Mouse (Mus musculus) regulatory T cell (primary cell): Measurements from ENCODE around the gene Yars.

Source experiments
- in situ Hi-C: fragments of 300-600 bp; cut with MboI, MseI; formaldehyde crosslinking; loops from one replicate; pipeline ENCODE4 v1.15.1; 2025; ENCODE audit warnings: high pct_unique_total_duplicates

Gene Yars

DNA sequence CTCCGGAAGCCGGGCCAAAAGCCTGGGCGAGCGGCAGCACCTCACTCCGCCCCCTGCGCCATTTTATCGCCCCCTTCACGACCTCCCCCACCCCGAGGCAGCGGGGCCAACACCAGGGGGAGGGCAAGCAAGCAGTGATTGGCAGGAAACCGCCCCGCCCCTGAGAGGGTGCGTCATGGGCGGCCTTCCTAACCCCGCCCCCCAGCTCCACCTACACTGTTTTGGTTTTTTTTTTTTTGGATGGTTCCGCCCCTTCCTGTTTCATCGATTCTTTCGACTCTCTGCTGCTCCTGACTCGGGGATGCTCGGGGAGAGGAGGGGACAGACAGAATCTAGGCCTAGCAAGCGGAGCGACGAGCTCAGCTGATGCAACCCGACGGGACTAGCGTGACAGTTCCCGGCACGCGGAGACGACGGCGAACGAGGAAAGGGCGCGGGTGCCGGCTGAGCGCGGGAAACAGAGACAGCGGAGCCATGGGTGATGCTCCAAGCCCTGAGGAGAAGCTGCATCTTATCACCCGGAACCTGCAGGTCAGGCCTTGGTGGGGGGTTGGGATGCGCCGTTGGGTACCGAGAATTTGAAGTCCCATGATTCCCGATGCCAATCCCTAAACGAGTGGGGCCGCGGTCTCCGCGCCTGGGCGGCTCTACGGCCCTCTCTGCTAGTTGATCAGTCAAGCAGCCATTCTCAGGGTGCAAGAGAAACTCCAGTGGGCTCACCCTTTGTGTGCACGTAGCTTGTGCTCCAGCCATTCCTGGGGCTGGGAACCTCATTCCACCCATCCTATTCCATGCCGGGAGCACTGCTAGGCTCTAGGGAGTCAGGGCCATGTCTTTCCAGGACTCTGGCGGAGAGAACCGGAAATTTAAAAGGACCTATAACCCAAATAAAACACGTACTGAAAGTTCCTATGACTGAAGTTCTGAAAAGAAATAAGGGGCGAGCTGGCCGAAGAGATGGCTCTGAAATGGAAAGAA is at the start of gene Yars, which contains the start of gene S100pbp:
Yars (plus strand) TSS at position 219 of the 978 bp plus-strand sequence.
S100pbp (minus strand) TSS at position 186 of the 978 bp plus-strand sequence.
- in situ Hi-C loops: no loop called here

DNA sequence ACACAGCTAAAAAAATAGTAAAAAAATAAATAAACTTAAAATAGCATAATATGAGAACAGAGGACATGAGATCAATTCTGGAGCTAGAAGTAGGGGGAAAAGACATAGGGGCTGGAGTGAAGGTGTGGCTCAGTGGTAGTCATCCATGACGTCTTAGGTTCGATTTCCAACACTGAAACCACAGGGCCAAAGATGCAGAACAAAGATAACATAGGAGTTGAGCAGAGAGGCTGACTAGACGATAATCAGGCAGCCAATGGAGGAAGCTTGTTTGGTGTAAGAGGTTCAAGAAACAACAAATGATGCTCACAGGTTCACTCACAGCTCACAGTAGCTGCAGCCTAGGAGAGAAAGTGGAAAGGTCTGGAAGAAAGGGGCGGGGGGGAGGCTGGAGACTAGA is 48.8 kb upstream of the Yars start:
- in situ Hi-C loops: loop anchor here (5.0 kb wide), 1 partner anchor 281 kb away; no protein-coding TSS in a partner anchor

DNA sequence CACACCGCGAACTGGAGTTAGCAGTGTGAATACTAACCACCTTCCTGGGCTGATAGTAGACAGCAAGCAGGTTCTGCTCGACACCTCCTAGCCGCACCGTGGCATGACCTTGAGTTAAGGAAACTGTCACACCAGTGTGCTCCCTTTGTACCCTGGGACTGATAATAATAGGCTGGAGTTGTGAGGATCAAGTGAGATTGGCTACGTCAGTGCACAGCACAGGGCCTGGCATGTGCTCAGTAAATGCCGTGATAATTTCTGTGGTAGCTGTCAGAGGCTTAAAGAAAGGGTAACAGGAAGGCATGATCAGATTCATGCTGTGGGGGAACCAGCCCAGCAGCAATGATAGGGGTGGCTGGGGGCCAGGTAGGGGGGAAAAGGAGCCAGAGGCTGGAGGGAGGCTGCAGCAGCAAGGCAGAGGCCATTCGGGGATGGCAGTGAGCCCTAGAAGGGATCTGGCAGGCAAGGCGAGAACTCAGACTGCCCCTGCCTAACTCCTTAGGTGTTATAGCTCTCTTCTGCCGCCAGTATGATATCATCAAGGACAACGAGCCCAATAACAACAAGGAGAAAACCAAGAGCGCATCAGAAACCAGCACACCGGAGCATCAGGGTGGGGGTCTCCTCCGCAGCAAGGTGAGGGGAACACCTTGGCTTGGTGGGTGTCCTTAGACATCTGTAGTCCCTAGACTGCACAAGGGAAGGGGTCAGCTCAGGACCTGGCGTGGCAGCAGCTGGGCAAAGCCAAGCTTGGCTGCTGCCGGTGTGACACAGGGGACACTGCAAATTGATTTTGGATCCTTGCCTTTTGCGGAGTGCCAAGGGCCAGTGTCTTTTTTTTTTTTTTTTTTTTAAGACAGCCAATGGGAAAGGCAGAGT is 47.8 kb upstream of the Yars start:
- in situ Hi-C loops: loop anchor here (5.0 kb wide), 1 partner anchor 281 kb away; no protein-coding TSS in a partner anchor

DNA sequence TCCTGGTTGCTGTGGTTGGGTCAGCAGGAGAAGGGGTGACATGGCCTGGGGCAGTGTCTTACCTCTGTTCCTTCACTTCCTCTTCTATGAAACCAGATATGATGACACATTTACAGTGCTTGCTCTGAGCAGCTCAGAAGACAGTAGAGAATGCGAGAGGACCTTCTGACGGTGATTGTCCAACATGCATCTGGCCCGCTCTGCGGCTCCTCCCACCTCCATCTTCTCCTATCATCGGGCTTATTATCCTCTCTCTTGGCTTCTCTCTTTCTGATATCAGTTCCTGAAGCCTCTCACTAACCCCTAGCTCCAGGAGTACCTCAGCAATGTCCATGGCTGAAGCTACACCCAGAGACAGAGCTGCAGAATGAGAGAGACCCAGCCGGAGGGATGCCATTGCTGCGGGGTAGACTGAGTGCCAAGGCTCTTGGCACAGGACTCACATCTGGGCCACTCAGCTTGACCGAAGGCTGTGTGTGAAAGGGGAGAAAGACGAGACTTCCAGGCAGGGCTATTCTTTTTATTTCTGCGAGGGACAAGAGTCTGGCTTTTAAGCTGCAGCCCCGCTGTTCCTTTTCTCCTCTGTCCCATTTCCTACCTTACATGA is 47.0 kb upstream of the Yars start:
- in situ Hi-C loops: loop anchor here (5.0 kb wide), 1 partner anchor 280 kb away; no protein-coding TSS in a partner anchor

DNA sequence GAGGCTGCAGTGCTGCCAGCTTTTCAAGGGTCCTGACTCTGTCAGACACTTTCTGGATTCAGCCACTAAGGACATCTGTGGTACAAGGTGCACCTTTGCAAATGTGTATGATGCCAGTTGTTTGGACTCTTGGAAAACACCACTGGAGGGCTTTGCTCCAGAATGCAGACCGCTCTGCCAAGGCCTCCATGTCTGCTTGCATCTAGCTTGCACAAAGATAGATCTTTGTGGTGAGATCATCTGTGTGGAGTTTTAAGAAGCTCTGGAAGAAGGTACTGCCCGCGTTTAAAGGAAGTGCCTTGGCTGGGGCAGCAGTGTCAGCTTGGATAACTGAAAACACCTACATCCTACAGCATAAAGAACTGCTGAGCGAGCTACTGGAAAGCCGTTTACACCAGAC is 46.1 kb upstream of the Yars start:
- in situ Hi-C loops: loop anchor here (5.0 kb wide), 1 partner anchor 279 kb away; no protein-coding TSS in a partner anchor

DNA sequence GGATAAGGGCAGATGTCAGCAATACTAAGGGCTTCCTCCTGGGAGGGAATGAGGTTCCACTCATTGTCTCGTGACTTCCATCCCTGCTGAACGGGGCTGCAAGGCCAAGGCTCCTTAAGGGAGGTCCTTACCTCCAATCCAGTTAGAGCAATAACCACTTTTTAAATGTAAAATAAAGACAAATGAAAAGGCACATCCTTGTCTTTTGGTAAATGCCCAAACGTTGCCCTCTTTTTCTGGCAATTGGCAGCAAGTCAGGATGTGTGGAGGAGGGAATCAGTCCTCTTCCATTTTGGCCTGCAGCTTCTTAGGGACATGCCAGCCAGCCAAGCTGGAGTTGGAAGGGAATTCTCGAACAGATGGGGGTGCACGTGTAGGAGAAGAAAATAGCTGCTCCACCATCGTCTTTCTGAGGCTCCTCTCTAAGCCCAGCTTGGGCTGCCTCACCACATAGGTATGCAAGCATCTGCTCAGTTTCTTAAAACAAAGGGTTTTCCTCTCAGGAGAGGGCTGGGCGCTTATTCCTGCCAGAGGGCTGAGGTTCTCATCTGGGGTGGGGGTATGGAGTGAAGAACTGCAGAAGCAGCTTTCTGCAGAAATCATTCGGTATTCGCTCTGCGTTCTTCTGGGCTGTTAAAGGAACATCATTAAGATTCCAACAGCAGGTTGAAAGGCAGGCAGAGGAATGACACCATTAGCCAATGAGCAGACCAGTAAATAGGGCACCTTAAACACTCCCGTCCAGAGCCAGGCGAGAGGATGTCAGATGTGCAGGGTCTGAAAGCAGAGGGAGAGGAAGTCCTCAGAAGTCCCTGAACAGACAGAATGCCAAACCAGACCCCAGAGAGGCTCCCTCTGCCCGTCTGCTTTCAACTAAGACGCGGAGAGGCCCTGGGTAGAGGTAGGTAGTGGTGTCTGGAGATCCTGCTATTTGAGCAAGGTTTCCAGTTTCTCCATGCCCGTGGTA is 44.9 kb upstream of the Yars start:
- in situ Hi-C loops: loop anchor here (5.0 kb wide), 1 partner anchor 278 kb away; no protein-coding TSS in a partner anchor

DNA sequence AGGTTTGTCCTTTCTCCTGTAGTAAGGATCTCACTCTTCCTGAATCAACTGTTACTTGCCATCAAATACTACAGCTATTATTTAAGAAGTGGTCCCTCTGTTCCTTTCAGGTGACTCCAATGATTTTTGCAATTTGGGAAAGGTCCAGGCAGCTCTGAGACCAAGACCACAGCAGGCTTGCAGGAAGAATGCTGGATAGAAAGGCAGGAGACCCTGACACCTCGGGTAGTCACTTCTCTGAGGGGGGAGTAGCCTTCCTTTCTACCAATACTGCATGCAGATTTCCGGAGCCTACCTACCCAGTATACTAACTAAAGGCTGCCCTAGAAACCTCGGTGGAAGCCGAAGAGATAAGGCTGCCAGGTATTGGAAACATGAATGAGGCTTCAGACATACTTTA is 44.1 kb upstream of the Yars start:
- in situ Hi-C loops: no loop called here

DNA sequence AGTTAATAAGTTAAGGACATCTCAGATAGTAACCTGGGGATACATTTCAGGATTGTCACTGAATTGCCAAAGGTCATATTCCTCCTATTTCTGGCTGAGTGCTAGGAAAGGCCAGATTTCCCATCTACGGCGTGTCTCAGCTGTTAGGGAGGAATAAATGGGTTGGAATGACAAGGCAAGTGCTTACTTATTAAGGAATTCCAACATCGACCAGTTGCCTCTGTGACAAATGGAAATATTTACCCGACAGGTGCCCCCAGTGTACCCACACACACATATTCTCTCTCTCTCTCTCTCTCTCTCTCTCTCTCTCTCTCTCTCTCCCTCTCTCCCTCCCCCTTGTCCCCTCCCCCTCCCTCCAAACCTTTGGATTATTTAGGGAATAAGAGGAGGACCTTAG is 43.6 kb upstream of the Yars start:
- in situ Hi-C loops: no loop called here

DNA sequence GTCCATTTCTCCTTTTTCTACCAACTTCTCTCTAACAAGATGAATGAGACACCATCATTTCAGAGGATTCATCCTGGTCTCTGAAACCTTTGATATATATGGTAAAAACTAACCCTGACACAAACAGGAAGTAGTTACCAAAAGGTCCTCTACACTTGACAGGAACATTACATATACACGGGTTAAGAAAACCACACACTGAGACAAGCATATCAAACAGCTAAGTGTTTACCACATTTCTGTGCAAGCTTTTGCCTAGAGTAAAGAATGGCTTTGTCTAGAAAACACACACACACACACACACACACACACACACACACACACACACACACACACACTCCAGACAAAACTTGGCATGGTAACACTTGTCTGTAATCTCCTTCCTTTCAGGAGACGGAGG is 43.2 kb upstream of the Yars start:
- in situ Hi-C loops: no loop called here

DNA sequence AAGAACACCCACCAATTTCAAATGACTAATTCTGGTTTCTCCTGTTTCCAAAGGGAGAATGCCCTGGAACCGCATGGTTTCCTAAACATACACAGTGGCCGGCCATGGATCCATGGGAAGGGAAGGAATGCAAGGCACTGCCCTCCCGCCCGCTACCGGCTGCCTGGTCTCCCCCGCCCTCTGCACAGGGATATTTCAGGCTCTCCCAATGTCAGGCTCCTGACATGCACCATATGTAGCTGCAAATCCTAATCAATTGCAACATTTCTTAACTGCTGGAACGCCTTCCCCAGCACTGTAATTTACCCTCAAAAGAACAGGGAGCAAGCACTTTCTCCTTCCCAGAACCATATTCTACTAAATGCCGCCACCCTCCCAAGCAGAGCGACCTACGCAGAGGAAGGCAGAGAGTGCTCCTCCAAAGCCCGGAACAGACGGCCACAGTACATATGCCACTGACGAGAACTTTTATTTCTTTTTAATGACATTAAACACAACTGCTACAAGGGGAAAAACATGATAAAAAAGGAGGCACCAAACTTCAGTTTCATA is 41.9 kb upstream of the Yars start:
- in situ Hi-C loops: no loop called here

DNA sequence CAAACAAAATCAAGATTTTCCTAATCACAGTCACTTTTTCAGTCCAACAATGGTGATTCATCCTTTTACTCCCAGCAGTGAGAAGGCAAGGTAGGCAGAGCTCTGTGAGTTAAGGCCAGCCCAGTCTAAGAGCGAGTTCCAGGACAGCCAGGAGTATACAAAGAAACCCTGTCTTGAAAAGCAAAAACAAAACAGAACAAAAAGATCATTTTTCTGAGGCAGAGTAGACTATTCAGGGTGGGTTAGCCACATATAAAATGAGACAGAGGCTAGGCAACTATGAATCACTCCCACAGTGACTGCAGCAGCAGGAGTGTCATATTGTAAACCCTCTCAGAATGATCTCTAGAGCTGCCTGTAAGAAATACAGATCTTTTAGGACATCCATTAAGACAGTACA is 40.2 kb upstream of the Yars start:
- in situ Hi-C loops: no loop called here

DNA sequence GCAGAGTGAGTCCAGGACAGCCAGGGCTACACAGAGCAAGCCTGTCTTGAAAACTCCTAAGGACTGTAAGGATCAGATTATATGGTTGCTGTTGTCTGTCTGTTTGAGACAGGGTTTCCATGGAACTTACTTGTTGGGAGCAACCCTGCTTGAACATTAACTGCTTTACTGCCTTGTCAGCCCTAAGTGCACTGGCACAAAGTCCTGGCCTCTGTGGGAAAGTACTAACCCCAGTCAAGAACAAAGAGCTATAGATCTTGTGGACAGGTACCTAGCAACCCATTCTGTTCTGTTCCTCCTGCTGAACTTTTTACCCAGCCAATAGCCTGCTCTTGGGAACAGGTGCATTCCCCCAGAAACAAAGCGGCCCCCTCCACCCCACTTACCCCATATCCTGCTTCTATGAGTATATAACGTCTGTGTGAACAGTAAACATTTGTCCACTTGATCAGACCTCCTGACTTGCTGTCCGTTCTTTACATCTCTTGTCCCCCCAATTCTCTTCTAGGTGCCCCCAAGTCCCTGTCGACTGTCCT is 38.2 kb upstream of the Yars start:
- in situ Hi-C loops: no loop called here

DNA sequence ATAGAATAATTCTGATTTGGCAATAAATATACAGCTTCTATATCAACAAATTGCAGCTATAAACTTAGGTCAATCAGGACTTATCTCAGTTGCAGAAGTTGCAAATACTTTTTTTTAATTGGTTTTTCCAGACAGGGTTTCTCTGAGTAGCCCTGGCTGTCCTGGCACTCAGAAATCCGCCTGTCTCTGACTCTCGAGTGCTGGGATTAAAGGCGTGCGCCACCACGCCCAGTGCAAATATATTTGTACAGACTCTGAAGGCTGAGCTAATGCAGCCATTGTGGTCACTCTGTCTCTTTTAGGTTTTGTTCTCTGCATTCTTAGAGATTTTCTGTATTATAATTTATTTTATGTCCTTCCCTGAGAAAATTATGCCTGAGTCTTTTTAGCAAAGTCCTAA is 32.0 kb upstream of the Yars start:
- in situ Hi-C loops: no loop called here

DNA sequence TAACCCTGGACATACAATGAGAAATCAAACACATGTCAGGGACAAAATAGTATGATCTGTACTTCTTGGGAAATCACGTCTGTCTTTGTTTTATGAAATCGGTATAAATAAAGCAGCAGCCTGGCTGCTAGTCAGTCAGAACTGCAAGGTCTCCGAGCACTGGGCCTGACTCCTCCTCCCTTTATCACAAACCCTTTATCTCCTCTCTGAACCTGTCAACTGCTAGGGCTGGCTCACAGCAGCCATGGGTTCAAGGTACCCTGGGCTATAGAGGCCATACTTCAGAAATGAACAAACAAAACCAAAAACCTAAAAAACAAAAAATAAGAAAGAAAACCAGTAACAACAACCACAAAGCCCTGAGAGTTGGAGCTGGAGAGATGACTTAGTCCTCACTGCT is 31.0 kb upstream of the Yars start:
- in situ Hi-C loops: no loop called here

DNA sequence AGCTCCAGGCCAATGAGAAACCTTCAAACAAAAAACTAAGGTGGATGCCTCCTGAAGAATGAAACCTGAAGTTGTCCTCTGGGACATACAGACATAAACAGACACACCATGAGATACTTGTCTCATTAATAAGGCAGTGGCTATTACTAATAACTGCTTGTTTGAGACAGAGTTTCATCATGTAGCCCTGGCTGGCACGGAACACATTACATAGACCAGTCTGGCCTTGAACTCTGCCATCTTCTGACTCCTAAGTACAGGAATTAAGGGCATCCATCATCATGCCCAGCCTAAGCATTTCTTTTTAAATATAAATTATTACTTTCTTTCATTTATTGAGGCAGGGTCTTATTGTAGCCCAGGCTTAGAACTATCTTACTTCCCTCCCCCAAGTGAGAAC is 28.5 kb upstream of the Yars start:
- in situ Hi-C loops: no loop called here

DNA sequence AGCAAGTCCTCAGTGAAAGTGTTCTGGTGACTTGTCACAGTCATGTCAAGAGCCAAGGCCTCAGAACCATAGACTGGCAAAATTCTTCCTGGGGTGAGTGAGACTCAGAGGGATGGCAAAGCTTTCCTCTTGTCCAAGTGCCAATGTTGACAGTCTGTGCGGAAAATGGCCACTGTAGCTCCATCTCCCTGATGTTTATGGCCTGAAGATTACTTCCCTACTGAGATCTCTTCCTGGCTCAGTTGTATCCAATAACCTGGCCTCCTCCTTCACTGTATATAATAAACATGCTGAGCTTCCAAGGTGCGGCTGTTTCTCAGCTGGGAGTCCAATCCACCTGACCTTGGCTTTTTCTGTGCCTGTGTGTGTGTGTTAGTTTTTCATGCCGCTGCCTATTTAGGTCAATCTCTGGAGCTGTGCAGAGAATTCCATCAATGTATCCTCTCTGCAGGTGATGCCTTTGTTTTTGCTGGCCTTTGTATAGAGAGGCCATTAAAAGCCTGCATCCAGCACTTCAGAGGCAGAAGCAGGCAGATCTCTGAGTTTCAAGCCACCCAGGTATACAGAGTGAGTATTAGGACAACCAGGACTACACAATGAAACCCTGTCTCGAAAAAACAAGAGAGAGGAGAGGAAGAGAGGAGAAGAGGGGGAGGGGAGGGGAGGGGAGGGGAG is 27.8 kb upstream of the Yars start:
- in situ Hi-C loops: no loop called here

DNA sequence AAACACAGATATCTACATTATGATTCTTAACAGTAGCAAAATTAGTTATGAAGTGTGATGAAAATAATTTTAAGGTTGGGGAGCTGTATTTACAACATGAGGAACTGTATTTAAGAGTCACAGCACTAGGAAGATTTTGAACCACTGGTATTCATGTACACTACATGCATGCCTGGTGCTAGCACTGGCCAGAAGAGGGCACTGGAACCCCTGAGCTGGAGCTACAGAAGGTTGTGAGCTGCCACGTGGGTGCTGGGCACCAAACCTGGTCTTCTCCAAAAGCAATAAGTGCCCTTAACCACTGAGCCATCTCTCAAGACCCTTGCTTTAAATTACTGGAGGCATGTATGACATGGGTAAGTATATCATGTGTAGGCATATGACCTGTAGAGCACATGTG is 17.0 kb upstream of the Yars start:
- in situ Hi-C loops: no loop called here

DNA sequence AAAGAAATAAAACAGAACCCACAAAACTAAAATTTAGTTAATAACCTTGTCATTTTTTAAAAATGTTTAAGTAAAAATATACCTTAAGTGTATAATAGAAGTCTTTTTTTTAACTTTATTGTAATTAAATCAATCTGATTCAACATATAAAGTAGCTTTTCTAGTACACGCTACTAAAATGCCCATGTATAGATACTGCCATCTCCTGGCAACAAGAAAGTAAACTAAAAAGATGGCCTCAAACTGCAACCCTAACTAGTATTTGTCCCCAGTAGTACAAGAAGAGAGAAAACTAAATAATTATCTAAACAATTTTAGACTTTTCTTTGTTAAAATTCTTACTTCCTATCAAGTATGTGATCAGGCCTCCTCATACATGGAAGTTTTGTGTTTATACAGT is 10.0 kb upstream of the Yars start:
- in situ Hi-C loops: no loop called here

DNA sequence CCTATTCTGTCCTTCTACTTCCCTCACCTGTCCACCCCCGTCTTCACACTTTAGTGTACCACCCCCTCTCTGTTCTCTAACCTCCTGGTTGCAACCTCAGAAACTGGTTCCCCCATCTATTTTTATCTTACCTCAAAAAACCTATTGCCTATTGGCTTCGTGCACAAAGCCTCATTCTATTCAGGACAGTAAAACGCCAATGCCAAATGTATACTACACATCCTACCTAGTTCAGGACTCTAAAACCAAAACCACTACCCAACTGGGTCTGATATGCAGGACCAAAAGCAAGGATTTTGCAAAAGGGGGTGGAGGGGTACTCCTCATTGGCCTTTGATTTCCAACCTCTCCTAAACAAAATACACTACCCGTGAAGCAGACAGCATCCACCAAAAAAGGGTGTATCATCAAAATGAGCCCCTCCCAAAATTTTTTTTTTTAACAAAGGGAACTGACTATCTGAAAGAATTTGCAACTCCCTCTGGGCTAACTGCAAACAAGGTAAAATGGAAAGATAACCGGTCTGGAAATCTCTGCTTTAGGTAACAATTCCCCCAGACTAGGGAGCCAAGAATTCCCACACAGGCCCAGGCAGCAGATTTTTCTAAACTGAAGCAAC is 1.4 kb upstream of the Yars start:
- in situ Hi-C loops: no loop called here
